Mouse (Mus musculus): ENCODE data around the gene Efhc1. TPM values are rescaled to one million over a fixed set of nuclear protein-coding genes. Genes with fewer than 3 reads are reported as not detected.

The Efhc1 gene
- polyA plus RNA-seq, 1 experiment from 2014 or later: 2.3 TPM

- DNase-seq (ENCODE audit: low spot score) (no peak), ATAC-seq (replicated peaks; ENCODE audit: low FRiP score, low TSS enrichment, low read depth) (no peak)
- 92% methylated on average over 6 of the region's 6 CpGs for WGBS
Observed at GRCm38 (mm10) chr1:20973389-20973788, 22.0 kb downstream of the Efhc1 start.

GRCm38 (mm10) chr1:20974341-20975135 lies 23.1 kb downstream of the Efhc1 start:
- DNase-seq (ENCODE audit: low spot score): no peak
- H3K4me1 ChIP-seq (replicated peaks; ENCODE audit: control insufficient read depth, insufficient read depth, low read length): no peaks in the 10 kb centered on the region
- no peak for ATAC-seq (replicated peaks; ENCODE audit: low FRiP score, low TSS enrichment, low read depth)
- H3K9me3 ChIP-seq (ENCODE audit: control insufficient read depth, low read length): no peaks in the 10 kb centered on the region
- no peak overlapping the region for H3K4me2 ChIP-seq (ENCODE audit: low read length)
- no peaks in the 10 kb centered on the region for H3K27me3 ChIP-seq (replicated peaks; ENCODE audit: control insufficient read depth, insufficient read depth, low read length)
- no peaks in the 10 kb centered on the region for H3K36me3 ChIP-seq (ENCODE audit: control insufficient read depth, insufficient read depth, low read length)
- no peak overlapping the region for H3K9ac ChIP-seq (ENCODE audit: low read length)
- WGBS: 65% methylated on average over 9 of the region's 9 CpGs
- H3K27ac ChIP-seq (ENCODE audit: low read depth): no peak overlapping the region
- no peak overlapping the region for H3K4me3 ChIP-seq (ENCODE audit: low read depth, low read length)

More at GRCm38 (mm10) chr1:20973389-20973788, 22.0 kb downstream of the Efhc1 start:
- Histone ChIP-seq H3K4me3 (ENCODE audit: low read depth, low read length) (no peak overlapping the region), H3K4me1 (replicated peaks; ENCODE audit: control insufficient read depth, insufficient read depth, low read length) (no peaks in the 10 kb centered on the region), H3K27ac (ENCODE audit: low read depth) (no peak overlapping the region), H3K27me3 (replicated peaks; ENCODE audit: control insufficient read depth, insufficient read depth, low read length) (no peaks in the 10 kb centered on the region), H3K9me3 (ENCODE audit: control insufficient read depth, low read length) (no peaks in the 10 kb centered on the region), H3K9ac (ENCODE audit: low read length) (no peak overlapping the region), H3K4me2 (ENCODE audit: low read length) (no peak overlapping the region), H3K36me3 (ENCODE audit: control insufficient read depth, insufficient read depth, low read length) (no peaks in the 10 kb centered on the region)

DNA sequence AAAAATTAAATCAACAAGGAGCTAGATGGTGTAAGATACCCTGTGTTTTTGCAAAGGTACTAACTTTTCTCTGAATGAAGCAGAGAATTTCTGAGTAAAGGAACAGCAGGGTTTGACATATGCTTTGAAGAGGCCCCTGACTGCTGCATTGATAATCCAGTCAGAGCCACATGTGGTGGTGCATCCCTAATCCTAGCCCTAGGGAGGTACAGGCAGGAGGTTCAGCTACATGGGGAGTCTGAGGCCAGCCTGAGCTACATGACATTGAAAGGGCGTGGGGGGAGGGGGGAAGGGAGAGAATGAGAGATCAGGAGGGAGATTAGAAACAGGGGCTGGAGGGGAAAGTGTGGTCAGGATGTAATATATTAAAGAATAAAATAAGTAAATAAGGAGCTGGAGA lies 29.1 kb downstream of the Efhc1 start:
- H3K36me3 ChIP-seq (ENCODE audit: control insufficient read depth, insufficient read depth, low read length): no peaks in the 10 kb centered on the region
- no peaks in the 10 kb centered on the region for H3K4me1 ChIP-seq (replicated peaks; ENCODE audit: control insufficient read depth, insufficient read depth, low read length)
- H3K27me3 ChIP-seq (replicated peaks; ENCODE audit: control insufficient read depth, insufficient read depth, low read length): no peaks in the 10 kb centered on the region
- DNase-seq (ENCODE audit: low spot score) (no peak), ATAC-seq (replicated peaks; ENCODE audit: low FRiP score, low TSS enrichment, low read depth) (no peak)
- no peak overlapping the region for H3K27ac ChIP-seq (ENCODE audit: low read depth)
- no peak overlapping the region for H3K9ac ChIP-seq (ENCODE audit: low read length)
- no peaks in the 10 kb centered on the region for H3K9me3 ChIP-seq (ENCODE audit: control insufficient read depth, low read length)
- WGBS: 89% methylated on average over 1 of the region's 1 CpGs
- no peak overlapping the region for H3K4me3 ChIP-seq (ENCODE audit: low read depth, low read length)
- H3K4me2 ChIP-seq (ENCODE audit: low read length): no peak overlapping the region

DNA sequence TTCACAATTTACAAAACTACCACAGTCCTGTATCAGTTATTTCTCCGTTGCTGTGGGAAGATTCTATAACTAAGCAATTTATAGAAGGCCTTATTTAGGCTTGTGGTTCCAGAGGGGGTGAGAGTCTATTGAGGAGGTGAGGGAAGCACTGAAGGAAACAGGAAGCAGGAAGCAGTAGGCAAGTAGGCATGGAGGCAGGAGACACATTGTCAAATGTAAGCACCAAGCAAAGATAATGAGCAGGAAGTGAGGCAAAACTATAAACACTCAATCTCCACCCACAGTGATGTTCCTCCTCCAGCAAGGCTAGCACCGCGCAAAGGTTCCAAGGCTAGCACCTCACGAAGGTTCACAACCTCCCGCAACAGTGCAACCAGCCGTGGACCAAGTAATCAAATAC lies 30.3 kb downstream of the Efhc1 start:
- Histone ChIP-seq H3K9ac (ENCODE audit: low read length) (no peak overlapping the region), H3K27ac (ENCODE audit: low read depth) (no peak overlapping the region), H3K36me3 (ENCODE audit: control insufficient read depth, insufficient read depth, low read length) (no peaks in the 10 kb centered on the region), H3K4me2 (ENCODE audit: low read length) (no peak overlapping the region), H3K4me3 (ENCODE audit: low read depth, low read length) (no peak overlapping the region), H3K9me3 (ENCODE audit: control insufficient read depth, low read length) (no peaks in the 10 kb centered on the region), H3K27me3 (replicated peaks; ENCODE audit: control insufficient read depth, insufficient read depth, low read length) (no peaks in the 10 kb centered on the region), H3K4me1 (replicated peaks; ENCODE audit: control insufficient read depth, insufficient read depth, low read length) (no peaks in the 10 kb centered on the region)
- WGBS: 87% methylated on average over 6 of the region's 6 CpGs
- DNase-seq (ENCODE audit: low spot score) (no peak), ATAC-seq (replicated peaks; ENCODE audit: low FRiP score, low TSS enrichment, low read depth) (no peak)

GRCm38 (mm10) chr1:20984103-20984502 lies 32.7 kb downstream of the Efhc1 start:
- no peak for DNase-seq (ENCODE audit: low spot score)
- no peaks in the 10 kb centered on the region for H3K4me1 ChIP-seq (replicated peaks; ENCODE audit: control insufficient read depth, insufficient read depth, low read length)
- H3K9ac ChIP-seq (ENCODE audit: low read length): no peak overlapping the region
- H3K27me3 ChIP-seq (replicated peaks; ENCODE audit: control insufficient read depth, insufficient read depth, low read length): no peaks in the 10 kb centered on the region
- ATAC-seq (replicated peaks; ENCODE audit: low FRiP score, low TSS enrichment, low read depth): no peak
- no peak overlapping the region for H3K4me3 ChIP-seq (ENCODE audit: low read depth, low read length)
- H3K9me3 ChIP-seq (ENCODE audit: control insufficient read depth, low read length): no peaks in the 10 kb centered on the region
- H3K27ac ChIP-seq (ENCODE audit: low read depth): no peak overlapping the region
- 78% methylated on average over 2 of the region's 2 CpGs for WGBS
- no peak overlapping the region for H3K4me2 ChIP-seq (ENCODE audit: low read length)
- no peaks in the 10 kb centered on the region for H3K36me3 ChIP-seq (ENCODE audit: control insufficient read depth, insufficient read depth, low read length)

- no peak overlapping the region for H3K9ac ChIP-seq (ENCODE audit: low read length)
- no peaks in the 10 kb centered on the region for H3K9me3 ChIP-seq (ENCODE audit: control insufficient read depth, low read length)
- ATAC-seq (replicated peaks; ENCODE audit: low FRiP score, low TSS enrichment, low read depth): no peak
- no peaks in the 10 kb centered on the region for H3K36me3 ChIP-seq (ENCODE audit: control insufficient read depth, insufficient read depth, low read length)
- H3K27ac ChIP-seq (ENCODE audit: low read depth): no peak overlapping the region
- H3K4me3 ChIP-seq (ENCODE audit: low read depth, low read length): no peak overlapping the region
- no peak overlapping the region for H3K4me2 ChIP-seq (ENCODE audit: low read length)
- no peak for DNase-seq (ENCODE audit: low spot score)
- H3K4me1 ChIP-seq (replicated peaks; ENCODE audit: control insufficient read depth, insufficient read depth, low read length): no peaks in the 10 kb centered on the region
- 70% methylated on average over 4 of the region's 4 CpGs for WGBS
- H3K27me3 ChIP-seq (replicated peaks; ENCODE audit: control insufficient read depth, insufficient read depth, low read length): no peaks in the 10 kb centered on the region
Observed at GRCm38 (mm10) chr1:20984582-20984981, 33.2 kb downstream of the Efhc1 start.

DNA sequence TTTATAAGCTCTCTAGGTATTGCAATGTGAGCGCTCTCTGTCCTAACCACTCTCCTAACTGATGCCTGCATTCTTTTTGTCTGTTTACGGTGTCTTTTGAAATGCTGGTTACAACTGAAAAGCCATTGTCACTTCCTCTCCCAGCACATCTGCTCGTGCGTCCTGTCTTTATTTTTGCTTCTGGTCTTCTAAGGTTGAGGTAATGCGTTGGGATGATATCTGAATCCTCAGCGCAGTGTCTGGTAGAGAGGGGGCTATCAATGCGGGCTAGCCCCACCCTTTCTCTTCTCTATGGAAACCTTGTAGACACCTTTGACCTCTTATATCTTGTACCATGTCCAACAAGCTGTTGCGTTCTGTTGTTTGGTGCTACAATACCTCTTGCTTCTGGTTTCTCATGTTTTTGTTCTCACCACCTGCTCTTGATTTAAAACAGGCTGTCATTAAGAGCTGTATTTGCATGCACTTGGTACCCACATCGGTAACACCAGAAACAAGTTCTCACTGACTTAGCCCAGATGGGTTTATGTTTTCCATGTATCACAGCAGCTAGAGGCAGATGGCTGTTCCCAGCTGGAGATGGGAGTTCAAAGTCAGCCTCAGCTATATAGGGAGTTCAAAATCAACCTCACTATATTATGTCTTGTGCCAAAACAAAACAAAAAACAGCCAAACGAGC lies 35.1 kb downstream of the Efhc1 start:
- ATAC-seq (replicated peaks; ENCODE audit: low FRiP score, low TSS enrichment, low read depth) (no peak), DNase-seq (ENCODE audit: low spot score) (no peak)
- H3K4me1 ChIP-seq (replicated peaks; ENCODE audit: control insufficient read depth, insufficient read depth, low read length): no peaks in the 10 kb centered on the region
- H3K27me3 ChIP-seq (replicated peaks; ENCODE audit: control insufficient read depth, insufficient read depth, low read length): no peaks in the 10 kb centered on the region
- H3K9me3 ChIP-seq (ENCODE audit: control insufficient read depth, low read length): no peaks in the 10 kb centered on the region
- H3K36me3 ChIP-seq (ENCODE audit: control insufficient read depth, insufficient read depth, low read length): no peaks in the 10 kb centered on the region
- 68% methylated on average over 10 of the region's 10 CpGs for WGBS
- H3K9ac ChIP-seq (ENCODE audit: low read length): no peak overlapping the region
- no peak overlapping the region for H3K4me3 ChIP-seq (ENCODE audit: low read depth, low read length)
- H3K4me2 ChIP-seq (ENCODE audit: low read length): no peak overlapping the region
- H3K27ac ChIP-seq (ENCODE audit: low read depth): no peak overlapping the region

GRCm38 (mm10) chr1:20989461-20990083 lies 38.1 kb downstream of the Efhc1 start:
- Histone ChIP-seq H3K36me3 (ENCODE audit: control insufficient read depth, insufficient read depth, low read length) (no peaks in the 10 kb centered on the region), H3K27ac (ENCODE audit: low read depth) (no peak overlapping the region), H3K4me2 (ENCODE audit: low read length) (no peak overlapping the region), H3K9ac (ENCODE audit: low read length) (no peak overlapping the region), H3K4me3 (ENCODE audit: low read depth, low read length) (no peak overlapping the region), H3K27me3 (replicated peaks; ENCODE audit: control insufficient read depth, insufficient read depth, low read length) (no peaks in the 10 kb centered on the region), H3K4me1 (replicated peaks; ENCODE audit: control insufficient read depth, insufficient read depth, low read length) (no peaks in the 10 kb centered on the region), H3K9me3 (ENCODE audit: control insufficient read depth, low read length) (no peaks in the 10 kb centered on the region)
- WGBS: 89% methylated on average over 11 of the region's 11 CpGs
- no peak for ATAC-seq (replicated peaks; ENCODE audit: low FRiP score, low TSS enrichment, low read depth)
- DNase-seq (ENCODE audit: low spot score): no peak
